Mouse (Mus musculus): ENCODE data around the gene Nxpe3. TPM values are rescaled to one million over a fixed set of nuclear protein-coding genes. Genes with fewer than 3 reads are reported as not detected.

The Nxpe3 gene
- total and polyA plus RNA-seq, 2 experiments: 0.12 to 0.37 TPM

- no peak overlapping the region for H3K4me3 ChIP-seq (ENCODE audit: insufficient read depth, low read depth, low read length)
- no peak for DNase-seq (ENCODE audit: extremely low read depth, low read depth, low spot score)
- no peak for TF ChIP-seq CTCF (IDR thresholded peaks at IDR 0.05; ENCODE audit: low read depth, low read length)
- TF ChIP-seq POLR2A (IDR thresholded peaks at IDR 0.05; ENCODE audit: extremely low read depth, insufficient read depth, low read length): no peak
- no peak overlapping the region for H3K27ac ChIP-seq (replicated peaks; ENCODE audit: insufficient read depth, low read depth, low read length)
- WGBS: 87% methylated on average over 3 of the region's 3 CpGs
- H3K9ac ChIP-seq (ENCODE audit: low read depth, low read length): no peak overlapping the region
- H3K4me1 ChIP-seq (ENCODE audit: control insufficient read depth, insufficient read depth, low read length): 0 out of 2 replicates have a peak, but pooled peaks cover under 1% of the 10 kb centered on the region
- no peaks in the 10 kb centered on the region for H3K79me2 ChIP-seq (ENCODE audit: control insufficient read depth, insufficient read depth, low read length)
- H3K27me3 ChIP-seq (ENCODE audit: control insufficient read depth, insufficient read depth, low read length): no peaks in the 10 kb centered on the region
- H3K36me3 ChIP-seq (ENCODE audit: control insufficient read depth, insufficient read depth, low read length): no peaks in the 10 kb centered on the region
Measured at GRCm38 (mm10) chr16:55889451-55889850, 5.6 kb downstream of the Nxpe3 start.

DNA sequence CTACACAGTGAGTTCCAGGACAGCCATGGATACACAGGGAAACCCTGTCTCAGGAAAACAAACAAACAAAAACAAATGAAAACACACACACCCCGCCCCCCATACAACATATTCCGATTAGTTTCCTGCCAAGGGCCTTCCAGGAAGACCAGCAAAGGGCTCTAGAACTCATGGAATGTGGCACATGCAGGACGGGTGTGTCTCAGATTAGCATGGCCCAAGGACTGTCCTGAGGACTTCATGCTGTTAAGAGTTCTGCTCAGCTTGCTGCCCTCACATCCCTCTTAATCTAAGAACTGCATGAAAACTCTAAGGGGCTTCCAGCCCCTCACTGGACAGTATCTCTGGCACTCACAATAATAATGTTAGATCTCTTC lies 6.5 kb downstream of the Nxpe3 start:
- Histone ChIP-seq H3K4me1 (ENCODE audit: control insufficient read depth, insufficient read depth, low read length) (no peaks in the 10 kb centered on the region), H3K4me3 (ENCODE audit: insufficient read depth, low read depth, low read length) (no peak overlapping the region), H3K27ac (replicated peaks; ENCODE audit: insufficient read depth, low read depth, low read length) (no peak overlapping the region), H3K36me3 (ENCODE audit: control insufficient read depth, insufficient read depth, low read length) (no peaks in the 10 kb centered on the region), H3K9ac (ENCODE audit: low read depth, low read length) (no peak overlapping the region), H3K79me2 (ENCODE audit: control insufficient read depth, insufficient read depth, low read length) (no peaks in the 10 kb centered on the region), H3K27me3 (ENCODE audit: control insufficient read depth, insufficient read depth, low read length) (no peaks in the 10 kb centered on the region)
- TF ChIP-seq CTCF (IDR thresholded peaks at IDR 0.05; ENCODE audit: low read depth, low read length) (no peak), POLR2A (IDR thresholded peaks at IDR 0.05; ENCODE audit: extremely low read depth, insufficient read depth, low read length) (no peak)
- WGBS: 62% methylated on average over 3 of the region's 3 CpGs
- DNase-seq (ENCODE audit: extremely low read depth, low read depth, low spot score): no peak

DNA sequence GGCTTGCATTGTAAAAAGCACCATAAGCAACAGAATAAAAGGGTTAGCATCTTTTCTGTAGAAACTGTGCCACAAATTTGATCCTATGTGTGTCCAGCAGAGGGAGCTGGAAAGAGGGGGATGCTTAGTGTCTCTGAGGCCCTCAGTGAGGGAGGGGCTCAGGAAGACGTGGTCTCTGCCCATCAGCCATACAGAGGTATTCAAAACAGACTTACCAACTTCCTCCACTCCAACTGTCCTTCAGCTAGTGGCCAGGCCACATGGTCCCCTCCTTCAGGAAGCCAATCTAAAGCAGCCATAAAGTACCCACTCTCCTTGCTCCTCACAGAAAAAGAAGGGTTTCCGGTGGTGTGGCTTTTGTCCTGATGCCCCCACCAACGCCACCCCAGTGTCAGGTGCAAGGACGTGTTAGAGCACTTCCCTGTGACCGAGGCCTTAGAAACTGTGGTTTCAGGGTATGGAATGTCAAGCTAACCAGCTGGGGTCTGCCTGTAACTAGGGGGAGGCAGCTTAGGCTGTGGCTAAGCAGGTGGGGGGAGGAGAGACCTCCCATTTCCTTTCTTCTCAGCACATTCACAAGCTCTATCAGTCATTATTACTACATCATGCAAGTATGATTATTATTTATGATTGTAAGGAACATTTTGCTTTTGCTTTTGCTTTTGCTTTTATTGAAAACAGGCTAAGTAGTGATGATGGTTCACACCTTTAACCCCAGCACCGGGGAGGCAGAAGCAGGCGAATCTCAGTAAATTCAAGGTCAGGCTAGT lies 7.1 kb downstream of the Nxpe3 start:
- H3K36me3 ChIP-seq (ENCODE audit: control insufficient read depth, insufficient read depth, low read length): no peaks in the 10 kb centered on the region
- 0 out of 2 replicates have a peak overlapping the region, but pooled peaks have one; percentile 15 for H3K27ac ChIP-seq (replicated peaks; ENCODE audit: insufficient read depth, low read depth, low read length)
- no peak overlapping the region for H3K4me3 ChIP-seq (ENCODE audit: insufficient read depth, low read depth, low read length)
- H3K27me3 ChIP-seq (ENCODE audit: control insufficient read depth, insufficient read depth, low read length): no peaks in the 10 kb centered on the region
- 49% methylated on average over 7 of the region's 7 CpGs for WGBS
- no peak for DNase-seq (ENCODE audit: extremely low read depth, low read depth, low spot score)
- no peaks in the 10 kb centered on the region for H3K4me1 ChIP-seq (ENCODE audit: control insufficient read depth, insufficient read depth, low read length)
- H3K9ac ChIP-seq (ENCODE audit: low read depth, low read length): no peak overlapping the region
- H3K79me2 ChIP-seq (ENCODE audit: control insufficient read depth, insufficient read depth, low read length): no peaks in the 10 kb centered on the region
- TF ChIP-seq POLR2A (IDR thresholded peaks at IDR 0.05; ENCODE audit: extremely low read depth, insufficient read depth, low read length) (no peak), CTCF (IDR thresholded peaks at IDR 0.05; ENCODE audit: low read depth, low read length) (peak; percentile 34)

DNA sequence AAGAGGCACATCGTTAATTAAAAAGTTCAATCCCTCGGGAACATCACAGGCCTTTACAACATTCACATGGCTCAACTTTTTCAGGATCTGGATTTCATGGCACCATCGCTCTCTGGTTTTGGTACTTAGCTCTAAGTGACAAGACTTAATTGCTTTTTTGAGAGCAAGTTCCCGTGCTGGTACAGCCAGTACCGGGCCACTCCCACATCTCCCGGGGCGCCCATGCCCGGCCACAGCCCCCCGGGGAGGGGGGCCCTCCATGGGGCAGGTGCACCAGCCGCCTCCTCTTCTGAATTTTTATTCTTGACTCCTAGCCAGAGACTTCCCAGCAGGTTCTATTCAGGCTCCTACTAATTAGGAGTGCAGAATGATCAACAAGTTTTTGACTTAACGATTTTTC lies 10.8 kb downstream of the Nxpe3 start:
- H3K9ac ChIP-seq (ENCODE audit: low read depth, low read length): no peak overlapping the region
- DNase-seq (ENCODE audit: extremely low read depth, low read depth, low spot score): no peak
- H3K27ac ChIP-seq (replicated peaks; ENCODE audit: insufficient read depth, low read depth, low read length): no peak overlapping the region
- no peaks in the 10 kb centered on the region for H3K79me2 ChIP-seq (ENCODE audit: control insufficient read depth, insufficient read depth, low read length)
- TF ChIP-seq POLR2A (IDR thresholded peaks at IDR 0.05; ENCODE audit: extremely low read depth, insufficient read depth, low read length) (no peak), CTCF (IDR thresholded peaks at IDR 0.05; ENCODE audit: low read depth, low read length) (no peak)
- whole genome bisulfite sequencing: 90% methylated on average over 11 of the region's 11 CpGs
- no peak overlapping the region for H3K4me3 ChIP-seq (ENCODE audit: insufficient read depth, low read depth, low read length)
- H3K36me3 ChIP-seq (ENCODE audit: control insufficient read depth, insufficient read depth, low read length): no peaks in the 10 kb centered on the region
- no peaks in the 10 kb centered on the region for H3K27me3 ChIP-seq (ENCODE audit: control insufficient read depth, insufficient read depth, low read length)
- no peaks in the 10 kb centered on the region for H3K4me1 ChIP-seq (ENCODE audit: control insufficient read depth, insufficient read depth, low read length)

DNA sequence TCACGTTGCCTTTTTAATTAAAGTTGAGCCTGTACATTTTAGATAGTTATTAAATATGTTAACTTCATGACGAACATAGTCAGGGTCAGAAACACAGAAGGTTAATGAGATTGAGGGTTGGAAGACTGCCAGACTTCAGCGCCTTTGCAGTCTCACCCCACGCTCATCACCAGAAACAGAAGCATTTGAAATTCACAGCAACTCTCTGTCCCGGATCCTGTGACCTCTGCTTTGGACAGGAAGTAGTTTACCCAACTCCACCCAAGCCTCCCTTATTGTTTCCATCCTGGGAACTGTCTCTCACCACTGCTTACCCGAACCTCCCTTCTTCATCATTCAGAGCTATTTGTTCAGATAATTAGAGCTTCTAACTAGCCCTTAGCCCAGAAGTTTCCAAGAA lies 19.1 kb downstream of the Nxpe3 start:
- TF ChIP-seq CTCF (IDR thresholded peaks at IDR 0.05; ENCODE audit: low read depth, low read length): no peak
- no peak for TF ChIP-seq POLR2A (IDR thresholded peaks at IDR 0.05; ENCODE audit: extremely low read depth, insufficient read depth, low read length)
- H3K36me3 ChIP-seq (ENCODE audit: control insufficient read depth, insufficient read depth, low read length): no peaks in the 10 kb centered on the region
- no peak for DNase-seq (ENCODE audit: extremely low read depth, low read depth, low spot score)
- no peaks in the 10 kb centered on the region for H3K79me2 ChIP-seq (ENCODE audit: control insufficient read depth, insufficient read depth, low read length)
- no peaks in the 10 kb centered on the region for H3K27me3 ChIP-seq (ENCODE audit: control insufficient read depth, insufficient read depth, low read length)
- H3K27ac ChIP-seq (replicated peaks; ENCODE audit: insufficient read depth, low read depth, low read length): no peak overlapping the region
- H3K4me1 ChIP-seq (ENCODE audit: control insufficient read depth, insufficient read depth, low read length): peaks cover 2% of the 10 kb centered on the region; the same call in 1 of the 2 replicates
- H3K4me3 ChIP-seq (ENCODE audit: insufficient read depth, low read depth, low read length): no peak overlapping the region
- H3K9ac ChIP-seq (ENCODE audit: low read depth, low read length): no peak overlapping the region
- 61% methylated on average over 6 of the region's 6 CpGs for WGBS

GRCm38 (mm10) chr16:55863832-55864231 lies 31.3 kb downstream of the Nxpe3 start:
- TF ChIP-seq CTCF (IDR thresholded peaks at IDR 0.05; ENCODE audit: low read depth, low read length): no peak
- TF ChIP-seq POLR2A (IDR thresholded peaks at IDR 0.05; ENCODE audit: extremely low read depth, insufficient read depth, low read length): no peak
- Histone ChIP-seq H3K36me3 (ENCODE audit: control insufficient read depth, insufficient read depth, low read length) (no peaks in the 10 kb centered on the region), H3K27ac (replicated peaks; ENCODE audit: insufficient read depth, low read depth, low read length) (no peak overlapping the region), H3K4me3 (ENCODE audit: insufficient read depth, low read depth, low read length) (no peak overlapping the region), H3K27me3 (ENCODE audit: control insufficient read depth, insufficient read depth, low read length) (no peaks in the 10 kb centered on the region), H3K4me1 (ENCODE audit: control insufficient read depth, insufficient read depth, low read length) (peaks cover 2% of the 10 kb centered on the region; the same call in 1 of the 2 replicates), H3K9ac (ENCODE audit: low read depth, low read length) (no peak overlapping the region), H3K79me2 (ENCODE audit: control insufficient read depth, insufficient read depth, low read length) (no peaks in the 10 kb centered on the region)
- 59% methylated on average over 4 of the region's 4 CpGs for WGBS
- no peak for DNase-seq (ENCODE audit: extremely low read depth, low read depth, low spot score)

All from liver, adult 2 months (tissue).